Mouse (Mus musculus) spleen, adult 18-20 months (tissue): Measurements from ENCODE around the gene Runx1.

Experiments
- DNase-seq, 2 experiments: peaks; one replicate each; pipeline ENCODE4 v3.0.0; 2022; ENCODE audit warnings: mixed read lengths in 2 of 2

Runx1 gene

DNA sequence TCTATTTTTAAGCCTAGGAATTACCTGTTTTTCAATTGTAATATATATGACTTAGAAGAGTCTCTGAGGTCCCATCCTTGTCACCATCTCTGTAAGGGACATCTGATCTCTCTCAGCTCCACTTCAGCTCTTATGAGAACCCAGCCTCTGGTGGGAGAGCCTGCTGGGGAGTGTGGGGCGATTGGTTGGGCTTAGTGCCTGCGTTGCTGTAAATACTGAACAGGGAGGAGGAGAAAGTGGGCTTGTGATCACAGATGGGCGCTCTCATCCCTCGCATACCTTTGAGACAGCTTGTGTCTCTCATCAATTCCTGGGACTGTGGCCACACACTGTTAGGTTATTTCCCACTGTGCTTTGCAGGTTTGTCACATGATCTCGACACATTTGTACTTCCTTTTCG lies 35.3 kb downstream of the Runx1 start:
- no peak for DNase-seq

DNA sequence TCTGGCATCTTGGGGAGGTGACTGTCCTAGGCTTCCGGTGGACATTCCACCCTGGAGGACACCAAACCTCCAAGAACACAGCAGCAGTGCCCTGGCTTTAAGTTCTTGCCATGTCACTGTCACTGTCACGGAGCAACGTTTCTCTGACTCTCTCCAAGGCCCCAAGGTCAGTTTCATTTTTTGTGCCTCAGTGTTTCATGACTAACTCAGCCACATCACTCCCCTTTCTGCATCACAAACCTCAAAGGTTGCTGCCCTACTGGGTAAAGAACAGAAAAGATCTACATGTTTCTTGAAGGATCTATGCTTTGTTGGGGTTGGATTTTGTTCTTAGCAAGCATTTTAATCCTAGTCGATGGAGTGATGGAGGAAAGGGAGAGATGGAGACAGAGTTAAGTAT lies 36.1 kb downstream of the Runx1 start:
- no peak for DNase-seq

GRCm38 (mm10) chr16:92788446-92788845 lies 37.5 kb downstream of the Runx1 start:
- DNase-seq = no peak

DNA sequence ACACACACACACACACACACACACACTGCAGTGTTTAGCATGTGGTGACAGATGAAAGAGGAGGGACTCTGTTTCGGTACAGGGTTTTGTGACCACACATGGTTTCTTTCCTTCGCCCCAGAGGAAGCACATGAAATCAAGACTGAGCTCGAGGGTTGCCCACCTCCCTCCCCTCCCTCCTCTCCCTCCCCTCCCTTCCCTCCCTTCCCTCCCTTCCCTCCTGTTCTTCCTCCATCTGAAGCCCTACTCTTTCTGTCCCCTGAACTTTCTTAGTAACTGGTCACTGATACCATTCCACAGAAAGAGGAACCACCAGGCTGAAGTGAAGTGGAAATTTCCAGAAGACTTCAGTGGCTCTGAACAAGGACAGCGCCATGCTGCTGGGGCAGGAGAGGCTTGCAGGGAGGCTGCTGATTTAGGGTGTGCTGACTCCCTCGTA lies 39.0 kb downstream of the Runx1 start:
- DNase-seq = no peak

GRCm38 (mm10) chr16:92786276-92786882 lies 39.6 kb downstream of the Runx1 start:
- no peak for DNase-seq

GRCm38 (mm10) chr16:92783651-92784131 lies 42.3 kb downstream of the Runx1 start:
- no peak for DNase-seq

DNA sequence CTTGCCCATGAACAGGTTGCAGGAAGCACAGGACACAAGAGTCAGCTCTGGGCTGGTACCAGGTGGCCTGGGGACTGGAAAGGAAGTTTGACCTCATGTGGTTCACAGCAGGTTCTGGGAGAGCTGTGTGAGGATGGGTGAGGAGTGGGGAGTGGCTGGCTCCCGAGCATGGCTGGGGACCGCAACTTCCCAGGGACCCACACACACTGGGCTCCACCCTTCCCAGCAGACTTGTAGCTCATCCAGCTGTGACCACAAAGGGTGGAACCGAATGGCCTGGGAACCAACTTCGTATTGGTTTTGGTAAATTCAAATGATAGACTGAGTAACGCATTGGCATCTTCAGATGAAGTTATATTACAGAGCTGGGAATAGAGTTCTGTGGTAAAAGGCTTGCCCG lies 43.5 kb downstream of the Runx1 start:
- DNase-seq = no peak

GRCm38 (mm10) chr16:92779896-92780435 lies 46.0 kb downstream of the Runx1 start:
- DNase-seq = no peak

DNA sequence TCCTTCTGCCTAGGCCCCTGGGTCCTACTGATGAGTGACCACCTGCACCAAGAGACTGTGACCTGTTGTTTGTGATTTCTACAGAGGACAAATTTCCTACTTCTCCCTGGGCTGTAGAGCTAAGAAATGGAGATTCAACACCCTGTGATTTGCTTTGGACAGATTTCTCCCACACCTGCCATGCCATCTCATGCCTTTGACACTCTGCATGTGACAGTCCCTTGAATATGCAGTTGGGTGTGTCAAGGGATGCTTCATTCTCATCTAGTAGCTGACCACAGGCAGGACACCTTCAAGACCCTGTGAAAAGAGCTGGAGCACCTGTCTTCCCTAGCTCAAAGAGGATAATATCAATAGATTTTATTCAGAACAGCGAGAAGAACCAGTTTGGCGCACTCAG lies 46.8 kb downstream of the Runx1 start:
- no peak for DNase-seq

- DNase-seq = no peak
Observed at GRCm38 (mm10) chr16:92778096-92778780, 47.7 kb downstream of the Runx1 start.

- DNase-seq = no peak
Observed at GRCm38 (mm10) chr16:92767862-92768261, 58.1 kb downstream of the Runx1 start.

DNA sequence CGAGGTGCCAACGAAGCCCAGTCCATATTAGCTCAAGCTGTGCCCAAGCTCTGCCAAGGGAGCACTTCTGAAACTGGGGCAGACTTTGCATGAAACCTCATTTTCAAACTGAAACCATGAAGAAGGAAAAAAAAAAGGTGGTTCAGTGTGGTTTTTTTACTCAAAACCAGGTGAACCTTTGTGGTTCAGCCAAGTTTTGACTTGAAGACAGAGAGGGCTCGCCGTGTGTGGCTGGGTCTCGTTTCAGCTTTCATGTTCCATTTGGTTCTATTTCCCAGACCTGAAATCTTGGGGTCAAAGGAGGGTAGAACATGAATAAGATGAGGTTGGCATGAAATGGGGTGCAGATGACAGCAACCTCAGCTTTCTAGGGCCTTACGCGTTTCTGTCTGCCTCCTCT lies 58.5 kb downstream of the Runx1 start:
- no peak for DNase-seq

GRCm38 (mm10) chr16:92764741-92765396 lies 61.1 kb downstream of the Runx1 start:
- no peak for DNase-seq

- no peak for DNase-seq
Observed at GRCm38 (mm10) chr16:92763666-92764065, 62.3 kb downstream of the Runx1 start.

GRCm38 (mm10) chr16:92761968-92762521 lies 63.9 kb downstream of the Runx1 start:
- DNase-seq = no peak

GRCm38 (mm10) chr16:92760091-92760490 lies 65.9 kb downstream of the Runx1 start:
- DNase-seq = no peak

DNA sequence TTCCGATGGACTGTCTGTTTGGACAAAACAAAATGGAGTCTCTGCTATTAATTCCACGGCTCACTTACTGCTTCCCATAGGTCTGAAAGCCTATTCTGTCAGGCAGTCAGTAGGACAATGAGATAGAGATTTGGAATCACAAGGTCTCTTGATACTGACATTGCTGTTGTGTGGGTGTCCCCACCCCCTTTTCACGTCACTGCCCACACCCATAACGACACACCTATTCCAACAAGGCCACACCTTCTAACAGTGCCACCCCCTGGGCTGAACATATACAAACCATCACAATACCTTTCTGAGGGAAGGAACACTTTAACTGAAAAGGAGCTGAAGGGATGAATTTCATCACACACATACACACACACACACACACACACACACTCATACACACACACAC lies 68.4 kb downstream of the Runx1 start:
- no peak for DNase-seq

DNA sequence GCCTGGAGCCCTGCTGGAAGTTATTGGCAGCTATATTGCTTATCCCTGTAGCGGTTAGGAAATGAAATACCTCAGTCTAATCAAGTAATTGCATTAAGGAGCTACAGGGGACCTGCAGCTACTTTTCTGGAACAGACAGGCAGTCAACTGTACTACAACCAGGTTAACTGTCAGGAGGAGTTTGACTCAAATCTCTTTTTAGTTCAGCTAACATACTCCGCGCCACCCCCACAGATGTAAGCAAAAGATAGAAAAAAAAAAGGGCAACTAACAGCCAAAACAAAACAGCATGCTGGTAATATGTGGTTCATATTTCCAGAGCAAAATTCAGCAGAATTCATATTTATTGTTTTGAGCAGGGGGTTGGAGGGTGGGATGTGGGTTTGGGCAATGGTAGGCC lies 72.0 kb downstream of the Runx1 start:
- DNase-seq = no peak

GRCm38 (mm10) chr16:92753139-92753538 lies 72.8 kb downstream of the Runx1 start:
- DNase-seq = no peak

DNA sequence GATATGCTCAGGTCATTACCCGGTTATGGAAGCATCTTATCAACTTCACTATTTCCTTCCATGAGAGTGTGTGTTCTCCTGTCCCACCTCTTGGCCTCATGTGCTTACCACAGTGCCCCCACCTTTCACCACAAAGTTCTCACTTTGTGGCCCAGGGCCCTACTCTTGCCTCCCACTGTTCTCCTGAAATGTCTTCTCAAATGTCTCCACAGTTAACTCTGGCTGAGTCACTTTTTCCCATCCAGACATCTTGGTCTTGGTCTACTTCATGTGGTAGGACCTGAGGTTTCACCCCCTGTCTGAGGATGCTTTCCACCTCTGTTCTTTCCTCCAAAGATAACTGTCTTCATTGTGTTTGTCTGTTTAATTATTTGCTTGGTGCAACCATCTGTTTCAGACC lies 77.7 kb downstream of the Runx1 start:
- DNase-seq = no peak

DNA sequence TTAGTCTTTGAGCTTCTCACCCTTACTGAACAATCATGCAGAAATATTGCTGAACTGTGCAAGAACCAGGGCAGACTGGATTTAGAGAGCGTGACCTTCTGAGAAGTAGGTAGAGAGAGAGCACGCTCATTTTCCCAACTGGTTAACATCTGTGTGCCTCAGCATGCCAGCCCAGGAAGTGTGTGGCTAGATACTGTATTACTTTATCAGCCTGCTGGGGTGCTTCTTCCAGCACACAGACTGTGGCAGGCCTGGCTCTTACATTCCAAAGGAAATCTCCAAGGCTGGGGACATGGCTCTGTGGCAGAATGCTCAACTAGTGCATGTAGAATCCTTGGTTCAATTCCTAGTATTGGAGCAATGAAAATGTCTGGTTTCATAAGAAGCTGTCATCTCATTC lies 78.9 kb downstream of the Runx1 start:
- no peak for DNase-seq

- no peak for DNase-seq
Observed at GRCm38 (mm10) chr16:92745239-92745638, 80.7 kb downstream of the Runx1 start.

DNA sequence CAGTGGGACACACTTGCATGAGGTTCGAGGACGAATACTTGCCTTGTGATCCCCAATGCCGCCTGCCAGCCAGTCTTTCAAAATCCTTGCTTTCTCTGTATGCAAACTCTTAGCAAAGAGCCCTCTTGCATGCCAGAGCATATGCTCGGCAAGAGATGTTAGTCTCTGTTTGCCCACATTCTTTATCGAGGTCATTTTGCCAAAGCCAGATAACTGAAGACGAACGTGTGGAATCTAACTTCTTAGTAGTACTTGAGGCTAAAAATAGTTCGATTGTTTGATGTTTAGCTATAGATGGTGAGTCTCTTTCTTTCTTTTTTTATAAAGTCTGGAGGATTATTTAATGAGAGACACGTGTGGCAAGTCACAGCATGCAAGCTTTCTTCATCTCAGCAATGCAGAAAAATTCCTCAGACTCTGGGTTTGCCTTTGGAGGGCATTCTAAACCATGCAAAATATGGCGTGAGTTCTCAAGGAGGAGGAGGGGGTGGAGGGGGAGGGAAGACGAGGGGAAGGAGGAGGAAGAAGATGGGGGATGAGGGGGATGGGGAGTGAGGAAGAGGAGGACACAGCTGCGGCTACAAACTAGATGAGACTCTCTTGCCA lies 81.7 kb downstream of the Runx1 start:
- no peak for DNase-seq
